Mouse (Mus musculus) NIH3T3 (cell line): ENCODE data around the gene Mbd4.

ENCODE experiments used
- DNase-seq: peaks from one replicate; pipeline ENCODE4 v3.0.0-alpha.2; 2012; ENCODE audit warnings: low read depth

Gene Mbd4

GRCm38 (mm10) chr6:115859258-115859657, 6.1 kb upstream of the Mbd4 start:
- DNase-seq, result no peak

DNA sequence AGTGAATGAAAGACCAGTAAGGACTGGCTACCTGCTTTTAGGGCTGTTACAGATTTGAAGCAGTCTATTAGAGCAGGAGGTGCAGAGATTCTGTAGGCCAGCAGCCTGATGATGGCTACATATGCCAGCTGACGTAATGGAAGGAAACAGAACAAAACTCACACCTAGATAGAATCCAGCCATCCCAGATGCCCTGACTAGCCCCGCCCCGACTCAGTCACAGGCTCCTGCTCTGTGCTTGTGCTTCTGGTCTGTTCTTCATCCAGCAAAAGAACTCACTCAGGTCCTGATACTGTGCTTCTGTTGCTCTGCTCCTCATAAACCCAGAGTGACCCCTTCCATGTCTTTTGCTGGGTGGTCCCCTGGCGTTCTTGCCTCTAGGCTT, 3.2 kb upstream of the Mbd4 start:
- DNase-seq, result no peak

- no peak for DNase-seq
Measured at GRCm38 (mm10) chr6:115855733-115856360, 2.7 kb upstream of the Mbd4 start.

GRCm38 (mm10) chr6:115854432-115854831, 1.3 kb upstream of the Mbd4 start:
- DNase-seq, result peak; percentile 70

- DNase-seq, result peak; percentile 50
Measured at GRCm38 (mm10) chr6:115853985-115854384, 814 bp upstream of the Mbd4 start.

DNA sequence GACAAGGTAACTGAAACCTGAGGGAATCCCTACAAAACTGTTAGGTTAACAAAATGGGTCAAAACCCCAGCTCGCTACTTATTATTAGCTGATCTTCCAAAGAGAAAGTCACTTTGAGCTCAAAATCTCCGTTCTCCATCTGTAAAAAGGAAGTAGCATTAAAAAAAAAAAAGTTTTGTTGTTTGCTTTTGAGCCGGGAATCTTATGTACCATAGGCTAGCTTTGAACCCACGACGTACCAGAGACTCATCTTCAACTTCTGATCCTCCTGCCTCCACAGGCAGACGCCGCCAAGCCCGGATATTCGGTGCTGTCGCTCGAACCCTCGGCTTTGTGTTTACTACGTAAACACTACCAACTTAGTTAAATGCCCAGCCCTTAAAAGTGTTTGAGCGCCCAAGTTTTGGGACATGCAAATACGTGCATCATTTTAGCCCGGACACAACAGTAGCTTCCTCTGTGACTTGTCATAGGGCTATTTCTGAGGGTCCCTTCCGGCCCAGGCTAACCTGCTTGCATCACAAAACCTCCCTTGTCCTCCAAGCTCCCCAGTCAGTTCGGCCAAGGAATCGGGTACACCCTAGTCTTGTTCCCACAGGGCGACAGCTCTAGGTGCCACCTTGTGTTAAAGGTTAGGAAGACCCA, 603 bp downstream of the Mbd4 start:
- DNase-seq, result peak; percentile 47

DNA sequence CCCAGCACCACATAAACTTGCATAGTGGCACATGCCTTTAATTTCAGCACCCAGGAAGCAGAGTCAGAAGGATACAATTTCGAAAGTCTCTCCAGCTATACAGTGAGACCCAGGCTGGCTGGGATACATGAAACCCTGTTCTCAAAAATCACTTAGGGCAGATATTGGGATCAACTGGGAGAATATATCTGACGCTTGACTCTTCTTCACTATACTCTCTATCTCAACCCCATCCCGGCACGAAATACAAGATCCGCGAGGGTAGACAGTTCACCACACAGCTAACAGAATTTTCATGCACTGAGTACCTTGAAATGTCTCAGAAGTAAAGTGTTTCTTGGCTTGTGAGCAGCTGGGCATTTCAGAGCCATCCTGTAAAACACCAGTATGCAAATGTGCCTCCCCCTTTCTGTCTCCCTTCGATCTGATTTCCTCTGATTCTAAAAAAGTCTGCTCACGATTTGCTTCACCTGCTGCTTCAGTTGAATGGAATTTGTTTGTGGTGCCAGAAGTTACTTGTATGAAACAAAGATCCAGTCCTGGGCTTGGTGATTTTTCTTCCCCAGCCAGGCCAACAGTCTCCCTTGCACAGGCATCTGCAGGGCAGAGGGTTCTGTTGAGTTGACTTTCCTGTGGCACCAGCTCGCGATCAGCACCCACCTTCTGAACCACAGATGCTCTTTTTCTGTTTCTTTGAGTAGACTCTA, 4.4 kb downstream of the Mbd4 start:
- DNase-seq, result no peak

DNA sequence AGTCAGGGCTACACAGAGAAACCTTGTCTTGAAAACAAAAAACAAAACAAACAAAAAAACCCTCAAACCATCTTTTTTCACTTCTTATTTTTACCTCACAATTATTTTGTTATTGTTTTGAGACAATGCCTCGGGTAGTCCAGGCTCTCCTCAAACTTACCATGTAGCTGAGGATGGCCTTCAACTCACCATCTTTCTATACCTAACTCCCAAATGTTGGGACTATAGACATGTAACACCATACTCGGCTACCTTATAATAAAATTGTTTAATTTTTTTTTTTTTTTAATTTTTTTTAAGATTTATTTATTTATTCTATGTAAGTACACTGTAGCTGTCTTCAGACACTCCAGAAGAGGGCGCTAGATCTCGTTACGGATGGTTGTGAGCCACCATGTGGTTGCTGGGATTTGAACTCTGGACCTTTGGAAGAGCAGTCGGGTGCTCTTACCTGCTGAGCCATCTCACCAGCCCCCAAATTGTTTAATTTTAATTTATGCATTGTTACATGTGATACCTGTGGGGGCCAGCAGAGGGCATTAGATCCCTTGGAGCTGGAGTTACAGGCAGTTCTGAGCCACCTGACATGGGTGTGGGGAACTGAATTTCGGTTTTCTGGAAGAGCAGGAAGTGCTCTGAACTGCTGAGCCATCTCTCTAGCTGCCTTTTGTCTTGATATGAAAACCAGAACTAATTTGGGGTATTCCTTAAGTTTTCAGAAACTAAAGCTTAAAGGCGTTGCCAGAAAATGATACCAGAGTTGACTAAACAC, 6.3 kb downstream of the Mbd4 start:
- DNase-seq, result peak; percentile 86

DNA sequence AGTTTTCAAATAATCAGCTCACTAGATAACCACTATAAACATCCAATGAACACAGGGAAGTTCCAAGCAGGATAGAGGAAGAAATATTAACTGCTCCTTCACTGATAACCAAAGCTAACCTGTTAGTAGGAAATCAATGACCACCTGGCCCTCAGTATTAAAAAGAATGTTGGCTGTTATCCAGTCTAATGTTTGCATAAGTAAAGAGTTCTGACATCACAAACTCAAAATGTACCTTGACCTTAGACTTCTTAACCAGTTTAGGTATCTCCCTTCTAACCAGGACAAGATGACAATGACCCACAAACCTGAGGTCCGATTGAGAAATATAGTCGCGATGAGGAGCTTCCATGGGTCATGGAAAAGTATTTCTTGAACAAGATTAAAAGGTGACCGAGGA, 8.2 kb downstream of the Mbd4 start:
- no peak for DNase-seq

- DNase-seq, result no peak
Measured at GRCm38 (mm10) chr6:115838745-115839144, 14.4 kb downstream of the Mbd4 start.

- DNase-seq, result no peak
Measured at GRCm38 (mm10) chr6:115838161-115838597, 15.0 kb downstream of the Mbd4 start, which contains the start of gene Efcab12. Gene Efcab12, minus strand, starts transcription at chr6:115838412.

GRCm38 (mm10) chr6:115833861-115834260, 19.3 kb downstream of the Mbd4 start:
- no peak for DNase-seq

- DNase-seq, result peak; percentile 29
Measured at GRCm38 (mm10) chr6:115832152-115832850, 20.9 kb downstream of the Mbd4 start.

- DNase-seq, result no peak
Measured at GRCm38 (mm10) chr6:115830779-115831601, 22.2 kb downstream of the Mbd4 start.

DNA sequence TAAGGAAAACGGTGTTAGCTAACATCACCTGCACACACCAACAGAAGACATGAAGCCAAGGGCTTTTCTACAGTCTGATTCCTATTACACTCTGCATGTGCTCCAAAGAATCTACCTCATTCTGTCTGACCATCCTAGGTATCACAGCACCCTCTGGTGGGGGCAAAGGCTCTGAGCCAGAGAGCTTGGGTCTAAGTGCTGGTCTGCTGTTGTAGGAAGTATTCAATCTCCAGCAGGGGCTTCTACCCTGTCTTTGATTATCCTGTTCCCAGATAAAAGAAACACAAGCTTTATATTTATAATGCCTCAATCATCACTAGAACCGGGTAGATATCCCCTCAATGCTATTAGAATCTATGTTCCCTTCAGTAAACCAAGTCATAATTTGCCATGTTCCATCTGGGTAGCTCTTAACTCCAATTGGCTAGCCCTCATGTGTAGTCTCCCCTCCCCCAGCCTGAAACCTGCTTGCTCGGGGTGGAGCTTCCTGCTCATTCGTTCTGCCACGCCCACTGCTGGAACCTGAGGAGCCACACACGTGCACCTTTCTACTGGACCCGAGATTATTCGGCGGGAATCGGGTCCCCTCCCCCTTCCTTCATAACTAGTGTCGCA, 29.2 kb downstream of the Mbd4 start:
- peak; percentile 67 for DNase-seq

- no peak for DNase-seq
Measured at GRCm38 (mm10) chr6:115821216-115821993, 31.8 kb downstream of the Mbd4 start.

GRCm38 (mm10) chr6:115818129-115818528, 35.0 kb downstream of the Mbd4 start:
- no peak for DNase-seq

GRCm38 (mm10) chr6:115815041-115815440, 38.1 kb downstream of the Mbd4 start:
- DNase-seq, result no peak

DNA sequence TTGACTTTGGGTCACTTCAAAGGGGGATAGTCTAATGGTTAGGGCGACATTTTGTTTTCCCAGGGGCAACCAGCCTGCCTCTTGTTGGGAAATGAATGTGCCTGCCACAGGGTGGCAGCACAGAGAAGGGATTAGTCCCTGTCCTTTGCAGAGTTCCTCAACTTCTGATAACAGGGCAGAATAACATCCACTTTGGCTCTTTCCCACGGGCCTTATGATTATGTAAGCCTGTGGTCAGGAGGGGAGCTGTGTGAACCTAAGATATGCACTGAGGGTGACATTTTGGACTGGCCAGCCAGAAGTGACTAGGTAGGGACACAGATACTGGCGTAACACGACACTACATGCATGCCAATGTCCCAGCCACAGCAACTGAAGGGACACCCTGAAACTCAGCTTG, 39.1 kb downstream of the Mbd4 start:
- peak; percentile 74 for DNase-seq

GRCm38 (mm10) chr6:115811606-115812005, 41.6 kb downstream of the Mbd4 start:
- DNase-seq, result no peak
